Mouse (Mus musculus) left cerebral cortex, postnatal 25 days (tissue): ENCODE results near the gene Bicc1. TPM values are rescaled to one million over a fixed set of nuclear protein-coding genes. Genes with fewer than 3 reads are reported as not detected.

Source experiments
- DNase-seq, 2 experiments: peaks; one replicate each; pipeline ENCODE4 v3.0.0; 2022; ENCODE audit warnings: low spot score in 2 of 2, mixed read lengths in 1 of 2
- intact Hi-C: fragments of 180-260 bp; cut with DNase I; formaldehyde crosslinking; loops from one replicate; pipeline ENCODE4 v1.15.1; 2025
- total RNA-seq, 2 experiments: library from RNA; stranded (reverse); gene quantifications; 2 replicates each; pipeline ENCODE4 v1.2.3; 2021

Gene Bicc1
- total RNA-seq = 1 to 10 TPM; 5.0 to 5.2 TPM

DNA sequence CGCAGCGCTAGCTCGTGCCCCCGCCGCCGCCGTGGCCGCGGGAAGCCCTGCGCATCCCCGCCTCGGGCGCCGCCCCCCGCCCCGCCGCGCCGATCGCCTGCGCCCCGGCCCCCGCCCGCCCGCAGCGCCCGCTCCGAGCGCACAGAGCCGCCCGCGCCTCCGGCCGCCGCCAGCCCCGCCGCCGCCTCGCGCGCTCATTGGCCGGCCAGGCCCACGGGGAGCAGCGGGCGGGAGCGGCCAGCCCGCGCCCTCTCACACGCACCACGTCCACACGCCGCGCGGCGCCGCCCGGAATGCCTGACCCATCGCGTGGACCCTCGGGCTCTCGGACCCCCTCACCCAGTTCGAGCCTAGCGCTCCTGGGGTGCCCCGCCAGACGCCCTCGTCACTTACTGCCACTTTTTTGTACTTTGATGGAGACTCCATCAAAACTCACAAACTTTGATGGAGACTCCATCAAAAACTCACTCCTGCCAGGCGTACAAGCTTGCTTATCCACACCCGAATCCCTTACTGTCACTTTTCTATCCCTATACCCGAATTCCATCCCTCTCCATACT, at the start of gene Bicc1:
Gene Bicc1 (minus strand): TSS at position 25 of the 560 bp plus-strand sequence.
- peak; percentile 21 to 26 for DNase-seq
- intact Hi-C loops = no loop called here

DNA sequence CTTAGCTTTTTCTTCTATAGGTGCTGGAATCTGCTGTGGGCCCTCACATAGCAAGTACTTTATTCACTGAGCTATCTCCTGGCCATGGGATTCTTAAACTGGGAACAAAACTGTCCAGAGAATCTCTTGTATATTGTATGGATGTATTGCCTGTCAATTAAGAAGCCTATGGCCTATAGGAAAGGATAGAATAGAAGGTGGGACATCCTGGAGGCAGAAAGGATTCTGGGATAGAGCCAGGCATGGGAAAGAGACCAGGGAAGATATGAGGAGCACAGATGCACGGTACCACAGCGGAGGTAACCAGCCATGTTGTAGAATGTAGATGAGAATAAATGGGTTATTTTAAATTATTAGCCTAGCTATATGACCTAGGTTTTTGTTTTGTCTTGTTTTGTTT, 42.0 kb upstream of the Bicc1 start:
- intact Hi-C loops = no loop called here
- no peak for DNase-seq

GRCm38 (mm10) chr10:71200964-71201363, 41.5 kb upstream of the Bicc1 start:
- intact Hi-C loops = no loop called here
- no peak for DNase-seq

- intact Hi-C loops = no loop called here
- no peak for DNase-seq
Observed at GRCm38 (mm10) chr10:71198676-71199075, 39.2 kb upstream of the Bicc1 start.

- no peak for DNase-seq
- intact Hi-C loops = no loop called here
Observed at GRCm38 (mm10) chr10:71197036-71197785, 37.7 kb upstream of the Bicc1 start.

- intact Hi-C loops = no loop called here
- no peak for DNase-seq
Observed at GRCm38 (mm10) chr10:71195501-71195900, 36.0 kb upstream of the Bicc1 start.

GRCm38 (mm10) chr10:71194713-71195112, 35.2 kb upstream of the Bicc1 start:
- intact Hi-C loops = no loop called here
- DNase-seq = no peak

GRCm38 (mm10) chr10:71193319-71193718, 33.8 kb upstream of the Bicc1 start:
- intact Hi-C loops = no loop called here
- no peak for DNase-seq

GRCm38 (mm10) chr10:71192886-71193285, 33.4 kb upstream of the Bicc1 start:
- intact Hi-C loops = no loop called here
- DNase-seq = no peak

DNA sequence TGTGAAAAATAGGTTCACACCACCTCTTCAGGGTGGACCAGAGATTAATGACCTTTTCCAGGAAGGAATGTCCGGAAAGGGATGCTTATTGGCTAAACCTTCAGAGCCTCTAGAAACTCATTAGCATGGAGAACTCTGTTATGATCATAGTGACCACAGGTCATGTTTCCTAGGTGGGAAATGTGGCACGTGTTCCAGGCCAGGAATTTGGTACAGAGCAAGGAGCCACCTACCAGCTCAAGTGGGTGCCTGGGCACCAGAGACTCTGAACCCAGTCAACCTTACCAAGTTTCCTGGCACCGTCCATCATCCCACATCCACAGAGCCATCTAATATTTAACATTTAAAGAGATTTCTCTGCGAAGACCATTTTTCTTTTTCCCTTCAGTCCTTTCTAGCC, 29.2 kb upstream of the Bicc1 start:
- no peak for DNase-seq
- intact Hi-C loops = no loop called here

DNA sequence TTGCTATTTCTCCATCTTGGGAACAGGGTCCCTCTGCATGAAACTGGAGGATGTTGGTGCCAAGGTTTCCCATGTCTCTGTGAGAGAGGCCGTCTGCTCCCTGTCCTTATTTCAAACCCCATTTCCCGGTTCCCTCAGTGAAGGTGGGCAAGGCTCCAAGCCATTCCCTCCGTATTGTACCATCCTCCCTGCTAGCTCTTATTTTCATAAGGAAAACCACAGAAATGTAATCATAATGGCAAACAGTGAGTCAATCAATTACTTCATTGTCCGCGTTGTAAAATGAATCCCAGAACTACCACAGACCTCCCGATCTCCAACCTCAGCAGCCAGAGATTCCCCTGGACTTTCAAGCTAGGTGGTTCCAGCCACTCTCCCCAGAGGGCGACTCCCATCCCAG, 25.6 kb upstream of the Bicc1 start:
- intact Hi-C loops = no loop called here
- no peak for DNase-seq

- intact Hi-C loops = no loop called here
- no peak for DNase-seq
Observed at GRCm38 (mm10) chr10:71183339-71184031, 24.0 kb upstream of the Bicc1 start.

GRCm38 (mm10) chr10:71181931-71182330, 22.4 kb upstream of the Bicc1 start:
- intact Hi-C loops = no loop called here
- no peak for DNase-seq

GRCm38 (mm10) chr10:71181091-71181490, 21.6 kb upstream of the Bicc1 start:
- no peak for DNase-seq

DNA sequence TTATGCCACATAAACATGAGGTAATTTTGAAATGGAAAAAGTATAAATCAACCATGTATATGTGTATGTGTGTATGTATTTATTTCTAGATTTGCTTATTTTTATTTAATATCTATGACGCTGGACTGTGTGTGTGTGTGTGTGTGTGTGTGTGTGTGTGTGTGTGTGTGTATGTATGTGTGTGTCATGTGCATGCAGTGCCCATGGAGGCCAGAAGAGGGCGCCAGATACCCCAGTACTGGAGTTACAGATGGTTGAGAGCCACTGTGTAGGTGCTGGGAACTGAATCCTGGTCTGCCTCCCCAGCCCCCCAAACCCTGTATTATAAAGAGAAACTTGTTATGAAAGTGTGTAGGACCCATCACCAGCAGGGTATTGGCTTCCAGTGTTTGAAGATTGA, 20.6 kb upstream of the Bicc1 start:
- no peak for DNase-seq
- intact Hi-C loops = no loop called here

More at GRCm38 (mm10) chr10:71181091-71181490, 21.6 kb upstream of the Bicc1 start:
- intact Hi-C loops = no loop called here

DNA sequence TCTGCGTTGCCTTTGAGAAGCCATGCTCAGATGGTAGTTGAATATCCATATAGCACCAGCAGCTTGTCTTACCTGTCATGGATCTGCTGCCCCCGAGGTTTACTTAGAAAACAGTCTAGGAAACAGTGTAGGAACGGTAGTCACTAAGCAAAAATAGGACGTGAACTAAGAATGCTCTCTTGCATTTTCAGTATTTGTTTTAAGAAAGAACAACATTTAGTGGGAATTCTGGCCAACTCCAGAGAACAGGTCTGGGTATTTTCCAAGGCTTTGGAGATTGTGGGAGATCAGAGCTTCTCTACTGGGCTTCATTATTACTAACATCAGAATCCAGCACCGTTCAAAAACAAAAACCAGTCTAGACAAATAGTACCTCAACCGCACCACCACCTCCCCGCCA, 17.7 kb upstream of the Bicc1 start:
- intact Hi-C loops = no loop called here
- DNase-seq = no peak

DNA sequence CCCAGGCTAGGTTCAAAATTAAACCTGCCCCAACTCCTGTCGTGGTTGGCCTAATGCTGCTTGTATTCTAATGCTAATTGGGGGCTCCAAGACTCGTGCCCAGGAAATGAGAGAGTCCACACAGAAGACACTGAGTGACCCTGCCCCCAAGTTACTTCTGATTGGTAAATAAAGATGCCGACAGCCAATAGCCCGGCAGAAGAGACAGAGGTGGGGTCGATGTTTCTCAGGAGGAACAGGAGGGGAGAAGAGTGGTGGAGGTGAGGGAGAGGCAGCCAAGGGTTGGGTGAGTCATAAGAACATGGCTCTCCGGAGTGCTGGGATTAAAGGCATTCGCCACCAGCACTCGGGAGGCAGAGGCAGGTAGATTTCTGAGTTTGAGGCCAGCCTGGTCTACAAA, 16.8 kb upstream of the Bicc1 start:
- intact Hi-C loops = no loop called here

GRCm38 (mm10) chr10:71175280-71175679, 15.8 kb upstream of the Bicc1 start:
- DNase-seq = no peak
- intact Hi-C loops = no loop called here

More for the DNA sequence above, 16.8 kb upstream of the Bicc1 start:
- no peak for DNase-seq

DNA sequence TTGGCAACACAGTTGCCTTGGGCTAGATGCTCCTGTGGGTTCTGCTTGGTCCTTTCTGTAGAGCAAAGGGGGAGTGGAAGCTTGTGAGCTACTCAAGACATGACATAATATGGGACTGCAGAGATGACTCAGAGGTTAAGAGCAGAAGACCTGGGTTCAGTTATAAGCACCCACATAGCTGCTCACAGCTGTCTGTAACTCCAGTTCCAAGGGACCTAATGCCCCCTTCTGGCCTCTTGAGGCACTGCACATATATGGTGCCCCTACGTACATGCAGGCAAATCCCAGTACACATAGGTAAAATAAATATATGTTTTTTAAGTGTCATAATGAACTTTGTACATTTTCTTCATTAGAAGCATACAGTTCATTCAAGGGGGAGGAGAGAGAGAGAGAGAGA, 11.9 kb upstream of the Bicc1 start:
- DNase-seq = no peak
- intact Hi-C loops = no loop called here

DNA sequence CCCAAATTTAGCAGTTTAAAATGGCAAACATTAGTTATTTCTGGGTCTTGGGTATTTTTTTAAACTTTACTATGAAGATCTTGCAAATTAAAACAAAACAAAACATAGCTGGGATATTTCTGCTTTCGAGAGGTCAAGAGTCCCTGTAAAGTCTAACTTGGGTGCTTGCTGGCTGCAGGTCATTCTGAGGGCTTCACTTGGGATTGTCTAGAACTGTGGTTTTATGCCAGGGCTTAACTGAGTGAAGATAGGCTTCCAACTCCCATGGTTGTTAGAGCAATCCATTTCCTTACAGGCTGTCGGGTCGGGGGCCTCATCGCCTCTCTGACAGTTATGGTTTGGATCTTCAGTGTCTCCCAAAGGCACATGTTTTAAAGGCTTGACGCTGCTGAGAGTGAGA, 11.3 kb upstream of the Bicc1 start:
- intact Hi-C loops = no loop called here
- DNase-seq = no peak

DNA sequence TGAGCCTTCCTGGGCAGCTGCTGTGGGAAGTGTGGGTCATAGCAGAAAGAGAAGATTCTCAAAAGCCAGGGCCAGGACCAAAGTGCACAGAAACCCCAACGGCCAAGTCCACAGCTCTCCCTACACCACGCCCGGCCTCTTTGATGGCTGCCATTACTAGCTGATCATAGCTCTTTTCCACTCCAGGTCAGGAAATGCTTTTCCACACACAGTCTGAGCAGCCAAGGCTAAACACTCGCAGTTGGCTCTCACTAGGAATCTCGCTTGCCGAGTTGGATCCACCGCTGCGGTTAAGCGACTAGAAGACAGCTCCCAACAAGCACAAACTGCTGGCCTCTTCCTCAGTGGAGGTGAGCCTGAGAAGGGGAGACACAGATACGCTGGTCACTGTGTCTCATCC, 10.3 kb upstream of the Bicc1 start:
- intact Hi-C loops = no loop called here
- DNase-seq = no peak
